Mouse (Mus musculus) megakaryocyte progenitor cell, adult 5-6 weeks (primary cell): ENCODE results near the gene Fbh1. TPM values are rescaled to one million over a fixed set of nuclear protein-coding genes. Genes with fewer than 3 reads are reported as not detected.

Experiments used
- ATAC-seq: replicated peaks from 2 replicates; pipeline ENCODE4 v1.8.0; 2016; ENCODE audit warnings: mild to moderate bottlenecking, moderate TSS enrichment, inconsistent platforms; ENCODE audit not compliant: poor library complexity
- total RNA-seq, 2 experiments: library from RNA; stranded (forward) in 1 of 2; stranded (reverse) in 1 of 2; fragments of 157-497, 149-512 nt in 1 of 2; fragments of 200-1000 nt in 1 of 2; gene quantifications; 2 replicates each; pipeline versions ENCODE4 v1.2.3 to v1.2.4; 2015 to 2017

The Fbh1 gene
- total RNA-seq (2015) = 56.3 and 58.3 TPM in 2 replicates
- total RNA-seq (2017) = 101 and 113 TPM in 2 replicates

DNA sequence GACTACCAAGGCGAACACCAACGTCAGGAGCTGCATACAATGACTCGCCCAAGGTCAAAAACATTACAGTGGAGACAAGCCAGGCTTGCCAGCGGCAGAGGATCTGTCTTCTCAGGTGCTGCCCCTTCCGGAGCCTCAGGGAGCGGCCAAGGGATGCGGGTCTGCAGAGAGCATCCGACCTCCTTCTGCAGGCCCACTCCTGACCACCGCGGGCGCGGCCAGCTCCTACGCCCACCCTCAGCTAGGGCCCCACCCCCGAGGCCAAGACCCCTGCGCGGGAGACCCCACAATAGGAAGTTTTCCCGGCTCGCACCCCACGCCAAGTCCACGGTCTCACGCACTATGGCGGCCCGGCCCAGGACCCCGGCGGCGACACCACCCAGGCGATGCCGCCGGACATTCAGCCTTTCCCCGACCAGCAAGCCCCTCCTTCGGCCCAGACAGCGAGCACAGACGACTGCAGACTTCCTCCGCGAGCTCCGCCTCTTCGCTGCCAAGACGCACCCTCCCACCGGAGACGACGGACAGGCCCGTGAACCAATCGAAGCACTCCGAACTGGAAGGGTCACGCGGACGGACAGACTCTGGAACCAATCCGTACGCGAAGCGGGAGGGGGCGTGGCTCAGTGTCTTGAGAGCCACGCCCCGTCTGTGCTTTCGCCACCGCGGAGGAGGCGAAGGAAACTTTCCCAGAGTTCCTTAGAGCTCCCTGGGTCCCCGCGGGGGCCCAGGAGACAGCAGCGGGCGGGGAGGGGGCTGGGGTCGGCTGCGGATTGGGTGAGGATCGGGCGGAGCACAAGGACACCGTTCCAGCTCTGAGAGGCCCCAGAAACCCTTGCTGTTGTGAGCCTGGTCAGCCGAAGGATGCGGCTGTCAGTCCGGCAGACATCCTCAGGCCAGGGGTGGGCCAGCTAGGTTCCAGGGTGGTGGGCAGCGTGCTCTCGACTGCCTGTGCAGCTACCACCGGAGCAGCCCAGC lies at the start of gene Fbh1, which contains the start of gene Ankrd16:
Gene Fbh1 (minus strand): TSS at position 492 of the 978 bp plus-strand sequence.
Gene Ankrd16 (plus strand): TSS at position 786 of the 978 bp plus-strand sequence.
- ATAC-seq = peak; percentile 89

- ATAC-seq = no peak
These were observed 24.0 kb upstream of the Fbh1 start for GRCm38 (mm10) chr2:11801299-11801930.

- 0 out of 2 replicates have a peak, but pooled peaks have one; percentile 4 for ATAC-seq
These were observed 20.6 kb upstream of the Fbh1 start for GRCm38 (mm10) chr2:11797930-11798364.

DNA sequence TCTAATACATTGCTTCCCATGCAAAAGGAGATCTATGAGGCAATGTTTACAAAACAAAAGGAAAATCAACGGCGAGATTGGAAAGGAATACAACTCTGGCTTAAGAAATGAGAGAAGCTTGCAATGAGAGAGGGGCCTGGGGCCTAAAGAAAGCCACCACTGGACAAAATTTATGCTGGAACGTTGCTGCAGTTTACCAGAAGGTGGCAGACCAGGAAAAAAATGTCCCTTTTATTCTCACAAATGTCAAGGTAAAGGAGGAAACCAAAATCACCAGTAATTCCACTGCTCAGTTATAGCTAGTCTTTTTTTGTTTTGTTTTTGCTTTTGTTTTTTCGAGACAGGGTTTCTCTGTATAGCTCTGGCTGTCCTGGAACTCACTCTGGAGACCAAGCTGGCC lies 17.3 kb upstream of the Fbh1 start:
- 0 out of 2 replicates have a peak, but pooled peaks have one; percentile 37 for ATAC-seq

- no peak for ATAC-seq
These were observed 6.8 kb upstream of the Fbh1 start for GRCm38 (mm10) chr2:11784159-11784558.

DNA sequence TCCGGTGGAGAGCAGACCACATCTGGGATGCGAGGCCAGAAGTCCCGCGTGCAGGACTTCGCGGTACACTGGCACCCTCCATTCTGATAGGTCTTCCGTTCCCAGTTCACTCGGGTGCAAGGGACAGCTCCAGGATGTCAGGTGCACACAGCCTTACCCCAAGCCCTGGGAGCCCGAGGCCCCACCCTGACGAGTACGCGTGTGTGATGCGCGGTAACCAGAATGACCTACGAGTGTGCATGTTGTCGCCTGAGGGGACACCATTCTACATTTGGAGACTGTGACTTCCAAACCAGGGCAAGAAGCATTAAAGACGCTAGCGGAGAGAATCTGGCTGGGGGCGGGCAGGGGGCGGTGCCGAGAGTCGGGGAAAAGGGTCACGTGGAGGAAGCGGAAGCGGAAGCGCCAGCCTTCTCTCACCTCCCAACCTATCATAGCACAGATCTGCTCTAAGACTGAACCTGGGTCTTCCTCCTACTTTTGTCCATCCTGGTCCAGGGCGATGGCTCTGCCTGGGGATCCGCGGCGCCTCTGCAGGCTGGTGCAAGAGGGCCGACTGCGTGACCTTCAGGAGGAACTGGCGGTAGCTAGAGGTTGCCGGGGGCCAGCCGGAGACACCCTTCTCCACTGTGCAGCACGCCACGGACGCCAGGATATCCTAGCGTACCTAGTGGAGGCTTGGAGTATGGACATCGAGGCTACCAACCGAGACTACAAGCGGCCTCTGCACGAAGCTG lies 873 bp upstream of the Fbh1 start:
- ATAC-seq = peak; percentile 71

DNA sequence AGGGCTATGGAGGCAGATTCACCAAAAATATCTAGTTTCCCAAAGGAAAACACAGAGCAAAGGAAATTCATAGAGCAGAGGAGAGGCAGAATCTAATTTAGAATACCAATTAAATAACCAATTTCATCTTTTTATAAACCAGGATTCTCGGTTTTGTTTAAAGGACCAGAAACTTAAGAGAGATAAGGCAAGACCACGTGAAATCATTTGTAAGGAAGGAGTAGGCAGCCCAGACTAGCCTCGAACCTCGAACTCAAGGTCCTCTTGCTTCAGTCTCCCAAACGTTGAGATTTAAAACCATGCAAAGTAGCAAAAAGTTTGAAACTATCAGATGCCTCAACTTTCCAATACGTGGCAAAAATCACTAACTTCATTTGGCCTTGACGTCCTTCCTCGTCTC lies 967 bp downstream of the Fbh1 start:
- ATAC-seq = no peak

GRCm38 (mm10) chr2:11775121-11775520 lies 2.3 kb downstream of the Fbh1 start:
- no peak for ATAC-seq

GRCm38 (mm10) chr2:11774426-11774825 lies 3.0 kb downstream of the Fbh1 start:
- ATAC-seq = no peak

- no peak for ATAC-seq
These were observed 5.0 kb downstream of the Fbh1 start for GRCm38 (mm10) chr2:11772401-11772800.

GRCm38 (mm10) chr2:11771701-11772100 lies 5.7 kb downstream of the Fbh1 start:
- ATAC-seq = peak; percentile 55

- no peak for ATAC-seq
These were observed 10.2 kb downstream of the Fbh1 start for GRCm38 (mm10) chr2:11767161-11767545.

- peak; percentile 64 for ATAC-seq
These were observed 10.8 kb downstream of the Fbh1 start for GRCm38 (mm10) chr2:11766485-11767160.

- no peak for ATAC-seq
These were observed 11.7 kb downstream of the Fbh1 start for GRCm38 (mm10) chr2:11765694-11766093.

- no peak for ATAC-seq
These were observed 14.8 kb downstream of the Fbh1 start for GRCm38 (mm10) chr2:11762541-11762940.

- peak; percentile 97 for ATAC-seq
These were observed 37.8 kb downstream of the Fbh1 start for GRCm38 (mm10) chr2:11739516-11740051.

GRCm38 (mm10) chr2:11738794-11739193 lies 38.6 kb downstream of the Fbh1 start:
- no peak for ATAC-seq

DNA sequence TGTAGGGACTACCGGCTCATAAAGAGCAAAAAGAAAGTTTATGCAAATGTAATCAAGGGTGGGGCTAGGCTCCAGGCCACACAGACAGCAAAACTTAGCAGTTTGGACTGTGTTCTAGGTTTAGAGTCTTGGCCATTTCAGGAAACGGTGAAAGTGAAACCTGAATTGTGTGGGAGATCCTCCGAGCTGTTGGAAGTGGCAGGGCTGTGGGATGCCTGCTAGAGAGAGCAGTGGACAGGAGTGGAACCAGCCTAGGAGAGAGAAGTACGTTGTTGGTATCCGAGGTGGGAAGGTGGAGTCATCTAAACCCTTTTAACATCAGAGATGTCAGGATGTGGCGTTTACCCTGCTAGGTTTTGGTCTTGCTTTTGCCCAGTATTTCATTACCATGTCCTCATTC lies 41.5 kb downstream of the Fbh1 start:
- no peak for ATAC-seq

- no peak for ATAC-seq
These were observed 44.4 kb downstream of the Fbh1 start for GRCm38 (mm10) chr2:11732978-11733377.

- ATAC-seq = no peak
These were observed 48.3 kb downstream of the Fbh1 start for GRCm38 (mm10) chr2:11729091-11729490.
